Mouse (Mus musculus): ENCODE measurements around the gene Olfr351. TPM values are rescaled to one million over a fixed set of nuclear protein-coding genes. Genes with fewer than 3 reads are reported as not detected.

Gene Olfr351
- polyA plus RNA-seq (2014; fragmentation: Illumina TruSeq; extraction: RNeasy Lipid Tissue Mini Kit (QIAGEN cat#74804); ENCODE audit: low read depth, low replicate concordance) = not detected

DNA sequence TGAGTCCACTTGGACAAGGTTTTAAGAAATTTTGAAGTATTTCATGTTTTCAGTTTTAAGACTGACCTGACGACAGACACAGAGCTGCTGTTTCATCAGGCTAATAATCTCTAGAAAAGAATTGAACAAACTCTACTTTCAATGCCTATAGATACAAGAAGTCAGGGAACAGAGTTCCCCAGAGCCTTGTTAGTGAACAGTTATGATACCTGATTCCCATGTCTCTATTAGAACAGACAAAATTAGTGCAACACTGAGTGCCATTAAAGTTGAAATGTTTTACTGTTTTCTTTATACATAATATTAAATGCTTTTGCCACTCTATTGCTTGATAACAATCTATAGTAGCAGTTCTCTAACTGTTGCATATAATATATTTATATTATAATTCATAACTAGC lies at the start of gene Olfr351:
Olfr351 (minus strand) TSS at position 101 of the 400 bp plus-strand sequence.

DNA sequence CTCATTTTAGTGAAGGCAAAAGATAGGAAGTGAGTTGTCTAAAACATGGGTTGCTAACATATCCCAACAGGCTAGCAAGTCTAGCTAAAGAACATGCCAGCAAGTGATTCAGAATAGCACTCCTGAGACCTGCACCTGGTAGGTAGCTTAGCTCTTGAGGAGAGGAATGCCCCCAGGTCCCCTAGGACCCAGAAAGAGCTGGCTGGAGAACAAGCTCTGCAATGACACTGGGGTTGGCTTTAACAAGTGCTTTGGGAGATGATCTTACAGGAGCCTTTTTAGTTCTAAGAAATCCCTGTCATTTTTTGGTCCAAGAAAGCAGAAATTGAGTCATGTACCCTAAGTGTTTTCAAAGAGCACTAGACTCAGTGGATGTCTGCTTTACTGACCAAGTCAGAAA lies 42.9 kb upstream of the Olfr351 start, which contains the start of gene Olfr354:
Olfr354 (plus strand) TSS at position 301 of the 400 bp plus-strand sequence.

DNA sequence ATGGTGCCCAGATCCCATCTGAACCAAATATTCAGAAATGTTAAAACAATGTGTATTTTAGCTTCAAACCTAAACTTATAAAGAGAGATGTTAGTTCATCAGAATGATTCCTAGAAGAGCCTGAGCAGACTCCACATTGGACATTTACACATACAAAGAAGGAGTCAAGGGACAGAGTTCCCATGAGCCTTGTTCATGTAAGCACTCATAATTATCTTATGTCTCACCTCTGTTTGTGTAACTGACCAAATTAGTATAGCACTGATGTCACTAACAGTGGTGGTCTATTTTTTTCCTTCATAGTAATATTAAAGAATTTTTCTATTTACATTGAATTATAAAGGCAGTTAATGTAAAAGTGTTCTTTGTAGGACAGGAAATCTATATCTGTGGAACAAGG lies 30.4 kb upstream of the Olfr351 start, which contains the start of gene Olfr353:
Olfr353 (minus strand) TSS at position 101 of the 400 bp plus-strand sequence.

DNA sequence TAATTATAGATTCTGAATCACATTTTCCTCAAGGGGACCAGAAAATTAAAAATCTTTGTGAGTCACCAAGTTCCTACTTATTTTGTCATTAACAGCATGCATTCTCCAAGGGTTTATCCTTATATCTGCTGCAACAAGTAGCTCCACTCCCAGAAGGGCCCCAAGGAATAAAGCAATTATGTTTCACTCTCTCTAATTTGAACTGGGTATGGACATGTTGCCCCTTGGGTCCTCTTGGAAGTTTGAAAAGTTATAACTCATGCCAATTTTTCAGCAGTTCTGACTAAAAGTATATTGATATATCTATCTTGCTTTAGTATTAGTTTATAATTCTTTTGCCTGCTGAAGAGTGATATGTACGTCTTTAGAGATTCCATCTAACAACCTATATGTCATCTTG lies 5.7 kb upstream of the Olfr351 start, which contains the start of gene Olfr352:
Olfr352 (plus strand) TSS at position 301 of the 400 bp plus-strand sequence.

DNA sequence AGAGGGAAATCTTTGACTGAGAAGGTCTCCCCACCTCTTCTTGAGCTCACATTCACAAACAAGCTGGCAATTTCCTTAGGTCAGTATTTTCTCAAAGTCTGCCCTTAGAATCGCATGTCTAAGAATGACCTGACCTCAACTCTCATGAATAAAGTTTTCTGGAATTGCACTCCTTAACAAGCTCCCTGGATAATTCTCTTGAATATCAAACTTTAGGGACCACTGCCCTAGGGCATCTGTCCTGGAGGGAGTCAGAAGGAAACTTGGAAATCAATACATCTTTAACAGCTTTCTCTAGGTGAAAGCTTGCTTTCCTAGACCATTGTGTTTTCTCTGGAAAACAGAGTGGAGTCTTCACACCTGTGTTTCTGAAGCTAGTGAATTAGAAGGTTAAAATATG lies 16.4 kb downstream of the Olfr351 start, which contains the start of gene Olfr350:
Olfr350 (plus strand) TSS at position 301 of the 400 bp plus-strand sequence.

DNA sequence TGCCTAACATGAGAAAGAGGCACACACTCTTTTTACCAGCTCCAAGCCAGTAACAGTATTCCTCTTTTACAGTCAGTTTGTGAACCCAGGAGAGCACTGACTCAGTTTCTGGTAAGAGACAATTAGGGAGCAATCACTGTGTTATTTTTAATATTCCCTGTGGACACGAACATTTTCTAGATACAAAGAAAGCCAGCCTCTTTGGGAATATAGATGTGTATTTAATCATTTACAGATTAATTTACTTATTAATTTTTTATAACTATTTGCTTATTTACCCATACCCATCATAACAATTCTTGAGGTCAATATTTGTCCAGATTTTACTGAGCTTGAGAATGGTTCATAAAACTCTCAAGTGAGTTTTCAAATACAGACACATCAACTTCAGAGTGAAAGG lies 45.5 kb downstream of the Olfr351 start, which contains the start of gene Olfr3:
Olfr3 (minus strand) TSS at position 101 of the 400 bp plus-strand sequence.

Other genes starting within 250 kb of the Olfr351 start
- not detected for gene Olfr345, start 222.6 kb downstream of the Olfr351 start, polyA plus RNA-seq (2014; fragmentation: Illumina TruSeq; extraction: RNeasy Lipid Tissue Mini Kit (QIAGEN cat#74804); ENCODE audit: low read depth, low replicate concordance)
- gene Olfr346, start 176.9 kb downstream of the Olfr351 start, polyA plus RNA-seq (2014; fragmentation: Illumina TruSeq; extraction: RNeasy Lipid Tissue Mini Kit (QIAGEN cat#74804); ENCODE audit: low read depth, low replicate concordance) = not detected
- not detected for gene Olfr347, start 130.8 kb downstream of the Olfr351 start, polyA plus RNA-seq (2014; fragmentation: Illumina TruSeq; extraction: RNeasy Lipid Tissue Mini Kit (QIAGEN cat#74804); ENCODE audit: low read depth, low replicate concordance)
- gene Olfr348, start 78.4 kb downstream of the Olfr351 start, polyA plus RNA-seq (2014; fragmentation: Illumina TruSeq; extraction: RNeasy Lipid Tissue Mini Kit (QIAGEN cat#74804); ENCODE audit: low read depth, low replicate concordance) = not detected
- gene Olfr50, start 72.1 kb downstream of the Olfr351 start, polyA plus RNA-seq (2014; fragmentation: Illumina TruSeq; extraction: RNeasy Lipid Tissue Mini Kit (QIAGEN cat#74804); ENCODE audit: low read depth, low replicate concordance) = not detected
- gene Olfr3, start 45.6 kb downstream of the Olfr351 start, polyA plus RNA-seq (2014; fragmentation: Illumina TruSeq; extraction: RNeasy Lipid Tissue Mini Kit (QIAGEN cat#74804); ENCODE audit: low read depth, low replicate concordance) = not detected
- gene Olfr350, start 16.4 kb downstream of the Olfr351 start, polyA plus RNA-seq (2014; fragmentation: Illumina TruSeq; extraction: RNeasy Lipid Tissue Mini Kit (QIAGEN cat#74804); ENCODE audit: low read depth, low replicate concordance) = not detected
- not detected for gene Olfr352, start 5.8 kb upstream of the Olfr351 start, polyA plus RNA-seq (2014; fragmentation: Illumina TruSeq; extraction: RNeasy Lipid Tissue Mini Kit (QIAGEN cat#74804); ENCODE audit: low read depth, low replicate concordance)
- gene Olfr353, start 30.3 kb upstream of the Olfr351 start, polyA plus RNA-seq (2014; fragmentation: Illumina TruSeq; extraction: RNeasy Lipid Tissue Mini Kit (QIAGEN cat#74804); ENCODE audit: low read depth, low replicate concordance) = not detected
- not detected for gene Olfr354, start 43.0 kb upstream of the Olfr351 start, polyA plus RNA-seq (2014; fragmentation: Illumina TruSeq; extraction: RNeasy Lipid Tissue Mini Kit (QIAGEN cat#74804); ENCODE audit: low read depth, low replicate concordance)
- gene Olfr355, start 66.2 kb upstream of the Olfr351 start, polyA plus RNA-seq (2014; fragmentation: Illumina TruSeq; extraction: RNeasy Lipid Tissue Mini Kit (QIAGEN cat#74804); ENCODE audit: low read depth, low replicate concordance) = not detected
- gene Olfr356, start 74.5 kb upstream of the Olfr351 start, polyA plus RNA-seq (2014; fragmentation: Illumina TruSeq; extraction: RNeasy Lipid Tissue Mini Kit (QIAGEN cat#74804); ENCODE audit: low read depth, low replicate concordance) = not detected
- gene Olfr357, start 131.2 kb upstream of the Olfr351 start, polyA plus RNA-seq (2014; fragmentation: Illumina TruSeq; extraction: RNeasy Lipid Tissue Mini Kit (QIAGEN cat#74804); ENCODE audit: low read depth, low replicate concordance) = 0.53 TPM
- gene Olfr358, start 146.7 kb upstream of the Olfr351 start, polyA plus RNA-seq (2014; fragmentation: Illumina TruSeq; extraction: RNeasy Lipid Tissue Mini Kit (QIAGEN cat#74804); ENCODE audit: low read depth, low replicate concordance) = not detected
- not detected for gene Olfr360, start 203.1 kb upstream of the Olfr351 start, polyA plus RNA-seq (2014; fragmentation: Illumina TruSeq; extraction: RNeasy Lipid Tissue Mini Kit (QIAGEN cat#74804); ENCODE audit: low read depth, low replicate concordance)
- 1.9 TPM for gene Olfr361, start 226.6 kb upstream of the Olfr351 start, polyA plus RNA-seq (2014; fragmentation: Illumina TruSeq; extraction: RNeasy Lipid Tissue Mini Kit (QIAGEN cat#74804); ENCODE audit: low read depth, low replicate concordance)

Measured in testis, adult 10 weeks (tissue).